Mouse (Mus musculus) cerebellum, postnatal 4 days (tissue): ENCODE data around the gene Ddx27.

Experiments
- DNase-seq, 2 experiments: peaks; one replicate each; pipeline ENCODE4 v3.0.0; 2022; ENCODE audit warnings: low spot score in 2 of 2, mixed read lengths in 1 of 2

Gene Ddx27

DNA sequence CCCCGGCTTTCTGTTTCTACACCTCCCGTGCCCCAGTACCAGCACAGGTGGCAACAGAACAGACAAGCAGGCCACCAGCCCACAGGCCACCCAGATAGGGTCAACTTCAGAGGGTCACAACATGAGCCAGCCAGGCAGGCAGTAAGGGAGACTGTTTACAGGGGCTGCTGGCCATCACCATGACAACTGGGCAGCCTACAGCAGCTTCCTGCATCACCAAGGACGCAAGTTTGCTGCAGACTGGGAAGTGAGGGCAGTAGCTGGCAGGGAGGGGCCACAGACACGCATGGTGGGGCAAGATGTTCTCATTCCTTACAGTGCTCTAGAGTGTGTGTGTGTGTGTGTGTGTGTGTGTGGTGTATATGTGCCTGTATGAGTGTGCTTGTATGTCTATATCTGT lies 66.6 kb downstream of the Ddx27 start:
- no peak for DNase-seq
